Mouse (Mus musculus): ENCODE measurements around the gene Ly75.

Ly75 gene

DNA sequence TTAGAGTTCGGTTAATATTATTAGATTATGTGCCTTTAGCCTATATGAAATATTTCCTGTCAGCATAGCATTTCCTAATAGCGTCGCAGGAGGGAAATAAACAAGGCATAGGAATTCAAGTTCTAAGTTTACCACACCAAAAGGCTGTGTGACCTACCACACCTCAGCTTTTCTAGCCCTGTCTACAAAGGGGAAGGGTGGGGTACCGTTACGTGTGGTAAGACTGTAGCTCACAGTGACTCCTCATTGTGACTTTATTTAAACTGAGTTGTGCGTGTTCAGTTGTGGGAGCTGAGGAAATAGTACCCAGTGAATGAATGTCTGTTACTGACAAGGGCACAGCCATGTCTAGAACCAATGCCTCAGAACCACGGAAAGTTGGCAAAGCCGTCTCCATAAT lies 8.0 kb downstream of the Ly75 start:
- DNase-seq (ENCODE audit: low spot score in 2 of 2): no peak

DNA sequence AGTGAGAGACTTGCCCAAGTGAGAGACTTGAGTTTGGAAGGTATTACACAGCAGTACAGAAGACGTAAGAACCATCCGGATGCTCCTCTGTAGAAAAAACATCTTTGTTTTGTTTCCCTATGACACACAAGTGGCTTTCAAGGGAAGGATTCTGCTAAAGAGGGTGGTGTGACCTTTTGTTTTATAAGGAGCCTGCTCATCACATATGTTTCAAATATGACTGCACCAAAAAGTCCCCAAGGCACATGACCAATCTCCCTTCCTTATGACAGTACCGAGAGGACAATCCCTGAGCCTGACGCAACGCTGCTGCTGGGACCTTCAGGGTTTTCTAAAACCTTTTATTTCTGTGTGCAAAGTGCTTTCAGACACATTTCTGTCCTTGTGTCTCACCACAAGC lies 12.9 kb downstream of the Ly75 start:
- DNase-seq (ENCODE audit: low spot score in 2 of 2): no peak

DNA sequence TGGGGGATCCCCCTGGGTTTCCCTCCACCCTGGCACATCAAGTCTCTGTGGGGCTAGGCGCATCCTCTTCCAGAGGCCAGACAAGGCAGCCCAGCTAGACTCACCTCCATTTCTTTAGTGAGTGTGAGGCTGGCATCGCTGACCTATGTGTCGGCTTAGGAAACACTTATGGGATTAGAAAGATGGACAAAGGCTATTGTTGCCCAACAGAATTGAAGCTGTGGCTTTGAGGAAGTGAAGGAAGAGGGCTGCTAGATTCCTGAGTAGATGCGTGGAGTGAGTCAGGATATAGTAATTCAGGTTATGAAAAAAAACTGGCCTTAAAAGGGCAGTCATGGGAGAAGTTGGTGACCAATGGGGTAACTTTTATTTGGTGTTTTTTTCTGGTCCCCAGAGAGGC lies 13.6 kb downstream of the Ly75 start:
- DNase-seq (ENCODE audit: low spot score in 2 of 2): no peak

DNA sequence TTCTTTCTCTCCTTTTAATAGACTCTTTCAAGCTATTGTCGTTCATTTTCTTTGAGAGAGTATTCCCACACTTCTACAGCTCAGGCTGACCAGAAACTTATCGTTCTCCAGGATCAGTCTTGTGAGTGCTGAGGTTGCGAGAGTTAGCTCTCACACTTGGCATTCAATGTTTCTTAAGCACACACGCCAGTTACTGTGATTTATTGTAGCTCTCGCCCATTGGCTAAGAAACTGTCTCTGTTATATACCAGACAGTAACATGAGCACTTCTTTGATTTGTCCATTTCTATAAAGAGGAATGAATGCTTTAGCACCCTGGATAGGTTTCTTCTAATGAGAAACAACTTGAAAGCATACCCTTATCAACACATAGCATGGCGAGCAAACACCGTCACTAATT lies 15.2 kb downstream of the Ly75 start:
- no peak for DNase-seq (ENCODE audit: low spot score in 2 of 2)

DNA sequence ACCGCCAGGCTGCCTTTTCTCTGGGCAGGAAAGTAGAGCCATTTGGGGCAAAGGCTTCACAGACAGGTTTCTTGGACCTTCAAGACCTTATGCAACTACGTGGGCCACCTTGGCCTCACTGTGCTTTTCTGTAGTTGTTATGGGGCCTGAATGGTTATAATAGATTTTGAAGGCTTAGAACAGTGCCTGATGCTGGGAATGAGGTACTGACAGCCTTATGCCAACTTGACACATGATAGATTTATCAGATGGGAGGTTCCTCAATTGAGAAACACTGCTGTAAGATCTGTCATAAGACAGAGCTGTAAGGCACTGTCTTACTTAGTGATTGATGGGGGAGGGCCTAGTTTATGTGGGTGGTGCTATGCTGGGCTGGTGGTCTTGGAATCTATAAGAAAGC lies 15.9 kb downstream of the Ly75 start:
- no peak for DNase-seq (ENCODE audit: low spot score in 2 of 2)

DNA sequence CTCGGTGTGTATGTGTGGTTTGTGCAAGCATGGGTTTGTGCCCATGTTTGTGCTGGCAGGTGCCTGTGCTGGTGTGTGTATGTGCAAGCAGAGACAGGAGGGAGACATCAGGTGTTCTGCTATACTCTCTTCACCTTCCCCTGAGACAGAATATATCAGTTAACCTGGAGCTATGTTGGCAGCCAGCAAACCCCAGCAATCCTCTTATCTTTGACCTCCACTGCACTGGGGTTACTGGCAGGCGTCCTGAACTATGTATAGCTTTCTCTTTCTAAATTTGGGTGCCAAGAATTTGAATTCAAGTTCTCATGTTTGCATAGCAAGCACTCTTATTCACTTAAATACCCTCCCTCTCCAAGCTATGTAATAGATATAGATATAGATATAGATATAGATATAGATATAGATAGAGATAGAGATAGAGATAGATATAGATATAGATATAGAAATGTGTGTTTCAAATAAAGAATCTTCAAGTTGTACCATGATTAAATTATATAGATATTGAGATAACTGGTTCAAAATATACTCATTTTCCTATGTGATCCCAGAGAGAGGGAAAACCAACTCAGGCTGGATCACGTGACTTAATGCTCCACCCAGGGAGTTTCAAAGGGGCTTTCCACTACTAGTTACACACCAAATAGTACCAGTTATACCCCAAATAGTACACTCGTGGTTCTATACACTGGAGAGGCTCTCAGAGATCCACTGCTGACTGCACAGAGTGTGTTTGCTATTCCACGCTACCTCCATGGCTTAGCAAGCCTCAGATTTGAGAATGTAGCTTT lies 17.1 kb downstream of the Ly75 start:
- no peak for DNase-seq (ENCODE audit: low spot score in 2 of 2)

DNA sequence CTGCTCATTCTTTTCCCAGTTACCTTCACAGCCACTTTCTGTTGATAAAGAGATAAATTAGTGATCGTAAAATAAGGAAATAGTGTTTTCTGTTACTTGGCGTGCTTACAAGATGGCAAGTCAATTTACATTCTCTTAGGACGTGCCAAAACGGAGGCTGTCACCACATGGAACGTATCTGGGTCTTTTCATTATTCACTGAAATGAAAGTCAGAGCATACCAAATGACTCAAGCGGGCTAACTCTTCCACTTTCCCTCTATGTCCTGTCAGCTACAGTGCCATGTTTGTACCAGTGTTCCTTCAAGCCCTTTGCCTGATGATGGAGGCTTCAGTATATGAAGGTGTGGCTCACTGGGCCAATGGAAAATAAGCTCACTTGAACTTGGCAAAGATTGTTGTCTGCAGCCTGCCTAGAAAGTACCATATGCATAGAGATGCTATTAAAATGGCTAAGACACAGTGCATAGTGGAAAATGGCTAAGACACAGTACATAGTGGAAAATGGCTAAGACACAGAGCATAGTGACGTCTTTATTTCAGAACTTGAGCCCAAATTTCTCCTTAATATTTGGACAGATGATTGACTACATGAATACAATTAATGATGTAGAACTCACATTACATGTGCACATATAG lies 17.8 kb downstream of the Ly75 start:
- DNase-seq (ENCODE audit: low spot score in 2 of 2): no peak

DNA sequence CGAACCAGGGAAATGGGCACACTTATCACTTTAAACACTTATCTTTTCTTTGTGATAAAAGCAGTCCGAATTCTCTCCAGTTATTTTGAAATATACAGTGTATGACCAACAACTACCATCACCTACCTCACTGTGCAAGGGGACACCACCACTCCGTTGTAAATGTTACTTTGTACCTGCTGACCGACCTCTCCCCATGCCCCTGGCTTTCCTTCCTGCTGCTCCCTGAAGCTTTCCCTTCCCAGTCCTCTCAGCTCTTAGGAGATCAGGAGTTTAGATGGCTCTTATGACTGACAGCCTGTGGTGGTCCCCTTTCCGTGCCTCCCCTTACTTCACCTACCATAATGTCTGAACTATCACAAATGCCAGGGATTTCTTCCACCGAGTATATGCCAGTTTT lies 21.0 kb downstream of the Ly75 start:
- no peak for DNase-seq (ENCODE audit: low spot score in 2 of 2)

DNA sequence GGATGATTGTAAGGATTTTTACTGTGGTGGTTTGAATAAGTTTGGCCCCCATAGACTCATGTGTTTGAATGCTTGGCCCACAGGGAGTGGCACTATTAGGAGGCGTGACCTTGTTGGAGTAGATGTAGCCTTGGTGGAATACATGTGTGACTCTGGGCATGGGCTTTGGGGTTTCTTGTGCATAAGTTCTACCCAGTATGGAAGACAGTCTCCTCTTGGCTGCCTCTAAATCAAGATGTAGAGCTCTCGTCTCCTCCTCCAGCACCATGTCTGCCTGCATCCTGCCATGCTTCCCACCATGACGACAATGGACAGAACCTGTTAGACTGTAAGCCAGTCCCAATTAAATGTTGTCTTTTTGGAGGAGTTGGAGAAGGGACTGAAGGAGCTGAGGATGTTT lies 23.3 kb downstream of the Ly75 start:
- DNase-seq (ENCODE audit: low spot score in 2 of 2): no peak

DNA sequence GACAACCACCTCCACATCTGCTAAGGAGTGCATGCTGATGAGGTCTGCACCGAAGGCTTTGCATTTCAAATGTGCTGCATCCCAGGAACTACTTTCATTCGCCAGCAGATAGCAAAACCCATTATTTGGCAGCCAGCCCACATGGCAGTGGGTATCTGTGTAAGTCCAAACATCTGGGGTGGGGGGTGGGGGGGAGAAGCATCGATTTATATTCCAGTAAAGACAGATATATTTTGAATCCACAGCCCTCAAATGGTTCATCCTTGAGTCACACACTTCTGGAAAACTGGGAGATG lies 27.8 kb downstream of the Ly75 start:
- no peak for DNase-seq (ENCODE audit: low spot score in 2 of 2)

DNA sequence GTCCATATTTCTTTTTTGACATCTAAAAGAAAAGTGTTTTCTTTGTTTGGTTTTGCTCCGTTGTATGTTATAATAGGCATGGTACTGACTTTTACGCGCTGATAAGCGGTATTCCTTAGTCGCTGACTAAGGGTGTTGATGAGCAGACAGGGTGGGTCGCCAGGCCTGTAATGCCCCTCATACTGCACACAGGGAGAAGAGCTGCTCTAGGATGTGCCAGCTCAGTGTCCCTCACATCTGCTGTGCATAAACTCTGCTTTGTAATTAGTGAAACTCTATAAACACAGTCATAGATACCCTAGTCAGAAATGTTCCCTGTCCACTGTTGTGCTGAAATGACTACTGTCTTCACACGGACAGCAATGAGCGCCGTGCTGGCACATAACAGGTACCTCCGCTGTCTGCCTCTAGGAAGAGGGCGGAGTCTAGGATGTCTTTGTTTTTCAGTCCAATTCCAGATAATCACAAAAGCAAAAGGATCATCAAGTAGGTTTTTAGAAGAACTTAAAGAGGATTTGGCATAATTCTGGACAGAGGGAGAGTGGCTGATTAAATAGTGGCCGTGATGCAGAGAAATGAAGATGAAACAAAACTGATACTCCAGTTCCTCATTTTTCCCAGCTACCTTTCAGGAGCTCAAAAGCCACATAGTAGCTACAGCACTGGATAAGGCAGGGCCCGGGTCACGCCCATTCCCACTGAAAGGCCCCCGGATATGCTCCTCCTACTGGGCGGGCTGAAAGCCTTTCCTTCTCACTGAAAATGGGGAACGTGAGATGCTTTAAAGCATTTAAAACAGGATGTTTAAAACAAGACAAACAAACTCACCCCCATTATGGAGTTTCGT lies 28.3 kb downstream of the Ly75 start:
- no peak for DNase-seq (ENCODE audit: low spot score in 2 of 2)

DNA sequence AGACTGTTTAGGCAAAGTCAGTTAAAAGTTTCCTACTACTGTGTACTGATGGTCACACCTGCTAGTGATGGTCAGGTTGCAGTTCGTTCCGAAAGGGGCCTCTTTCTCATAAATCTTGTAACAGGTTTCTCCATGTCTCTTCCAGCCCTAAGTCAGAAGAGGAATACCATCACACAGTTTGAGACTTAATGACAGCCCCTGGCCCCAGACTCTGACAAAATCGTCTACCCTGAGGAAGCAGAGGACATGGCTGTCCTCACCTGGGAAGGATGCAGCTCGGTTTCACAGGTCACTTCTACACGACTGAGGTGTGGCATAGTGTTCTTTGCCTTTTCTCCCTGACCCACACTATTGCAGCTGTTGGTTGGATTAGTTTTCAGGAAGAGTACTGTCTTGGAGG lies 30.8 kb downstream of the Ly75 start:
- no peak for DNase-seq (ENCODE audit: low spot score in 2 of 2)

DNA sequence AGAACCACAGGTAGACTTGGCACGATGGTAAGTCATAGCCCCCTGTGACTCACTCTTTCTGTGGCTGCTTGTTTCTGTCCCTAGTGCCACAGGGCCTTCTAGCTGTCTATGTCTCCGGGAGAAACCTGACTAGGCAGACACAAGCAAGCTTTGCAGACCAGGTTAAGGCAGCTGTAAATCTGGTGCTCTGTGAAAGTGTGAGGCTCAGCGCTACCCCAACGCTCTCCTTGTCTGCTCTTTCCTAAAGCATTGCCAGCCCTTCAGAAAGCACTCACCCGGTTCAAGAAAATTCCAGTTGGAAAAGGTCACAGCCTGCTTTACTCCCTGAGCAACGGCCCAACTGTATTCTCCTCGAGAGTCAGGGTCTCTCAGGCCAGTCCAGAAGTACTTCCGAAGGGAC lies 31.3 kb downstream of the Ly75 start:
- no peak for DNase-seq (ENCODE audit: low spot score in 2 of 2)

DNA sequence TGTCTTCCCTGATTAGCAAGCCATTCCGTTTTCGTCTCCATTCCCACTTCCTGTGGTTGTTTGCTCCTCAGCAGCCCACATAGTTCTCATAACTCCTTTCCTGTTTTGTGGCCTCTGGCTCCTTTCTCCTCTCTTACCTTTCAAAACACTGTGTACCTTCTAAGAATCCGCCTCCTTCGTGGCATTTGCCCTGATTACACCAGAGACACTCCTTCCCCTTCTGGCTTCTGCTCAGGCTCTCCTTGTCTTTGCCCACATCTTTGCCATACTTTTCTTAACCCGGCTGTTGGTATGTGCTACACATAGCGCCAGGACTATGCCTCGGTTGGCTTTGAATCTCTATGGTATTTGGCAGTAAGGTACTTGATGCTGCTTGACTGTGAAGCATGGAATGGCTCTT lies 35.2 kb downstream of the Ly75 start:
- DNase-seq (ENCODE audit: low spot score in 2 of 2): no peak

DNA sequence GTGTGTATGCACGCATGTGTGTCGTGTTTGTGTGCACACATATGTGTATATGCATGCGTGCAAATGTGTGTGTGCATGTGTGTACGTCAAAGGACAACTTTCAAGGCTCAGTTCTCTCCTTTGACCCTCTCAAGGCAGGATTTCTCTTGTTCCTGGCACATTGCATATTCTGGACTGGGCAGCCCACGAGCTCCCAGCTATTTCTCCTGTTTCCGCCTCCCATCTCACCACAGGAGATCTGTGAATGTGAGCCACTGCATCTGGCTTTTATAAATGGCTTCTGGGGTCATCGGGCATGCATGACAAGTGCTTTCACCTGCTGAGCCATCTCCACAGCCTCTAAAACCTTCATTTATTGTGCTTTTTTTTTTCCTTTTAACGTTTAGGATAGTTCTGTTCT lies 36.6 kb downstream of the Ly75 start:
- DNase-seq (ENCODE audit: low spot score in 2 of 2): no peak

DNA sequence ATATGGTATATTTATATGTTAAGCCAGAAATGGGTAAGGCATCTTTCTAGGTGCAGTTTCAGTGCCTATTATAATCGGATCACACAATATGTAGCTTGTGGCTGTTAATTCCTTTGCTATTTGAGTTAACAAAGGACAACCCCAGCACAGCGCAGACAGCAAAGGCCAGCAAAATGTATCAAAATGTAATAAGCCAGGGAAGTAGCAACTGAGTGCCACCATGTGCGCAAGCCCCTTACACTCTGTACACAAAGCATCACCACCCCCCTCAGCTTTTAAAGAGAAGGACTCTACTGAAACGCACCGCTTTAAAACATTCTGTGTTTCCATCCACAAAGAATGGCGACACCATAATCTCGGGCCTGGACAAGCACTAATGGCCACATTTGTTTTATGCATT lies 37.4 kb downstream of the Ly75 start:
- no peak for DNase-seq (ENCODE audit: low spot score in 2 of 2)

DNA sequence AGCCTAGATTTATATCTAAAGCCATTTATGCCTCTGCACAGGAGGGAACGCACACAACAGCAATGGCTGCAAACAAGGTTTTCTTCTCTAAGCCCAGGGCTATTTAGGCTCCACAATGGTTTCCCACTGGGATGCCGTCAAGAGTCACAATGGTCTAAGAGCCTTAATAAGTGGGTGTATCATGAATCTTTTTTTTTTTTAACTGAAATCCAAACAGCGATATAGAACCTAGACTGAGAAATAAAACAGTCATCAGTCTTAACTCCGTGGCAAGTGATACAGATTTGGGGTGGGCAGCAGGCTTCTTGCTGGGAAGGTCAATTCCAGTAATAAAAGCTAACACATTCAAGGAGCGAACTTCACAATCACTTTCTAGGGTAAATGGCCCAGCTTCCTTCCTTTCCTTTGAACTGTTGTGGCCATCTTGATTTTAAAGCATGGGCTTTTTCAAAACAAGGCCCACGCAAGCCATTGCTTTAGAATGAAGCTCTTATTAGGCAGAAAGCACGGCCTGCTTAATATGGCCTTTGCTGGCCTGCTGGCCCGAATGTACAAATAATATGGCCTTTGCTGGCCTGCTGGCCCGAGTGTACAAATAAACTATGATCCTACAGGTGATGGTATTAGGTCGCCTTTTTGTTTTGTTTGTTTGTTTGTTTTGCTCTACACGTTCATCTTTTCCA lies 39.4 kb downstream of the Ly75 start:
- DNase-seq (ENCODE audit: low spot score in 2 of 2): no peak

DNA sequence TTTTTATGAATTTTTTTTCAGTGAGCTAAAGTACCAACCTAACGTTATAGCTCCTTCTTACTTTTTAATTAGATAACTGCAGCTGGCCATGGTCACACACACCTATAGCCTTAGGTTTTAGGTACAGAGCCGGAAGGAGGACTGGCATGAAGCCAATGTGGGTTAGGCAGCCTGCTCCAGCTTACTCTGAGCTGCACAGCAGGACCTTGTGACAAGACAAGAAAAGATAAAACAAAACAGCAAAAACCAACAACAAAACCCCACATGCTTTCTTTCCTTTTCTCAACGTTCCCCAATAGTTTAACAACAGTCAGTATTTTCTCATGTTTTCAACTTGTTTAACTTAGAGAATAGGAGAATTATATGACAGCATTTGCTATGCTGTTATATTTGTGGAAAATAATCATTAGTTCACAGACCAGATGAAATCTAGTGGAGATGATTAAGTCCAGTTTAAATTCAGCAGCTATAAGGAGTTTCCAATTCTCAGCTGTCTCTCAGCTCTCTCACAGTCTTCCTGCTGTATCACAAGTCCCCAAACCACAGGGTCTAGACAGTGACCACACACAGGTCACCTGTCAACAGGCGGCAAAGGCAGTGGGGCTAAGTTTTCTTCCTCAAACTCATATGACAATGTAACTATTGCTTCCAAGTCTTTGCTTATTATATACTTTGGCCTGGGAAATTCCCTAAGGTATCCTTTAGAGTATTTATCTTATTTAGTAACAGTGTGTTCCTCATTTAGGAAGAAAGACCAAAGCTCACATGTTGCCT lies 40.8 kb downstream of the Ly75 start:
- no peak for DNase-seq (ENCODE audit: low spot score in 2 of 2)

DNA sequence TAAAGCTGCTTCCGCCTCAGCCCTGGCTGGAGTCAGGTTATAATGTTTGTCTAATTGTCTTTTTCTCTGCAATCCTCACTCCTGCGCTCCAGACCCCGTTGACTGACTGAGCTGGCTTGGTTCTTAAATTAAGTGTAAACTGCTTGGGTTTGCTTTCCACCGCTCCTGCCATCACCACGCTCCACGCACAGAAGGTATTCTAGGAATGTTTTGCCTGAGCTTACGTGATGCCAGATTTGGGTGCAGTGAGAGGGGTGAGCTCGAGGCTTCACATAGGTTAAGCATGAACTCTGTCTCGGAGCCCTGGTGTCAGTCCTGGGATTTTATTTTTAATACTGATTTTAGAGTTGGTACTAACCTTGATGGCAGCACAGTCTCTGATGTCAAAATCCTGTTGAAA lies 45.2 kb downstream of the Ly75 start:
- DNase-seq (ENCODE audit: low spot score in 2 of 2): no peak

DNA sequence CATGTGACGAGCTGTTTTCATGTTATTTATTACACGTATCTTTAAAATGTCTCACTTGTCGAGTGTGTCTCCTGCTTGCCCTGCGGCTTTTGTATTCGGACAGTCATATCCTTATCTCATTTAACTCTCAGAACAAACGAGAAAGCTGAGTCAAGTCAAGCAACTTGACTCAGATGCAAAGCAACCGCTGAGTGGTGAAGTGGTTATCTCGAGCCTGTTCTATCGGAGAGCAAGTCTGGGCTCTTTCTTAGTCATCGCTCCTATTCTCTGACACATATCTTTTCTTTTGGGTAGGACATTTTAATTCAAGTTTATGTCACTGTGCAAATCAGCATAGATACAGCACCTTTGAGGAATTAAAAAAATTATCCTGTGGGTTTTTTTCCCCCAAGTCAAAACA lies 54.5 kb downstream of the Ly75 start:
- no peak for DNase-seq (ENCODE audit: low spot score in 2 of 2)

DNA sequence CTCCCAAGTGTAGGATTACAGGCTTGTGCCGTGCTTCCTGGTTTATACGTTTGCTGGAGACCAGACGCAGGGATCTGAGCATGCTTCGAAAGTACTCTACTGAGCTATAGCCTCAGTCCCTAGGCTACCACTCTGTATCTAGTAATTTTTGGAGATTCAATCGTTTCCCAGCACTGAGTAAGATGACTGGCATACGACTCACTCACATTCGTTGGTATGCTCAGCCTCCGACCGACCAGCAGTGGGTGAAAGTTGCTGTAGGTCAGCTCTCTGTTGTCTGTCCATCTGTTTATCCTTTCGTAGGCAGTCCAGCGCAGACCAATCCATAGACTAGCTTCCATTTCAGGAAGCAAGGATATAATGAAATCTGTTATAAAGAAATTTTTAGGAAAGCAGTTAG lies 55.5 kb downstream of the Ly75 start:
- no peak for DNase-seq (ENCODE audit: low spot score in 2 of 2)

DNA sequence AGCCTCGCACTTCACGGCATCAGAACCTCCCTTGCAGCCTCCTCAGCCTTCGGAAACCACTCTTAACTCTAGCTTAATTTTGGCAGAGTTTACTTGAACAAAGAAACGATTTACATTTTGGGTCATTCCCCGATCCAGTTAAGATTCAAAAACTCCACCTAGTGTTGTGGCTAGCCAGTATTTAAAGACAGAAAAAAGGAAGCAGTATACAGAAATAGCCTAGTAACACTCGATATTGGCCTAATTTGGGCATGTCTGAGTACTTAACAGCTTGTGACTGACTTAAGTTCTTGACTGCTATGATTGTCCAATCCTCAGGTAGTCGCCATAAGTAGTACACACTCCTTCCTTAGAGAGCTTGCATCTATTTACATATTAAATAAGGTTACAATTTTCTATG lies 56.2 kb downstream of the Ly75 start:
- no peak for DNase-seq (ENCODE audit: low spot score in 2 of 2)

Measured in cerebellum, postnatal 4 days (tissue).